Mouse (Mus musculus) forebrain, embryonic 13.5 days (tissue): ENCODE data around the gene AA986860. TPM values are rescaled to one million over a fixed set of nuclear protein-coding genes. Genes with fewer than 3 reads are reported as not detected.
A peak's percentile ranks its signal among the peaks of the same experiment; 100 is the strongest.

Experiments
- ATAC-seq: fragments of 200-750 bp; cut with Nextera tagmentation; 2 replicates; pipeline ENCODE4 v1.8.0; 2017
- H3K27ac ChIP-seq: fragments of 300-500 bp; sonication (generic); 2 replicates; pipeline ENCODE4 v1.5.1; 2015; ENCODE audit warnings: inconsistent platforms, mild to moderate bottlenecking, moderate library complexity
- H3K27me3 ChIP-seq: fragments of 300-500 bp; sonication (generic); 2 replicates; pipeline ENCODE4 v1.6.1; 2015; ENCODE audit warnings: mild to moderate bottlenecking, inconsistent platforms
- H3K36me3 ChIP-seq: fragments of 300-500 bp; sonication (generic); 2 replicates; pipeline ENCODE4 v1.6.1; 2015; ENCODE audit warnings: mild to moderate bottlenecking, inconsistent platforms; ENCODE audit not compliant: poor library complexity, severe bottlenecking
- H3K4me1 ChIP-seq: fragments of 300-500 bp; sonication (generic); 2 replicates; pipeline ENCODE4 v1.6.1; 2015; ENCODE audit warnings: inconsistent platforms
- H3K4me2 ChIP-seq: fragments of 300-500 bp; sonication (generic); 2 replicates; pipeline ENCODE4 v1.6.1; 2015; ENCODE audit warnings: inconsistent platforms, mild to moderate bottlenecking, moderate library complexity
- H3K4me3 ChIP-seq: fragments of 300-500 bp; sonication (generic); 2 replicates; pipeline ENCODE4 v1.5.1; 2015; ENCODE audit warnings: mild to moderate bottlenecking, inconsistent platforms
- H3K9ac ChIP-seq: fragments of 300-500 bp; sonication (generic); 2 replicates; pipeline ENCODE4 v1.6.1; 2015; ENCODE audit warnings: mild to moderate bottlenecking, inconsistent platforms
- H3K9me3 ChIP-seq: fragments of 300-500 bp; sonication (generic); replicated peaks from 2 replicates; pipeline ENCODE4 v1.6.1; 2016; ENCODE audit warnings: inconsistent platforms
- WGBS: fragments of 180-500 bp; shearing (Covaris S2); methylation state at CpG from one replicate; pipeline ENCODE4 v1.1.7; 2015; 5-methylcytosine and 5-hydroxymethylcytosine counted together
- polyA plus RNA-seq: library from polyadenylated mRNA; unstranded; fragments of >200 nt; fragmentation: Nextera tagmentation; extraction: Ambion mirVana; gene quantifications from 2 replicates; pipeline ENCODE4 v1.2.1, GENCODE M21; 2015

The AA986860 gene
- polyA plus RNA-seq, 1 experiment from 2014 or later = 0.32 TPM

DNA sequence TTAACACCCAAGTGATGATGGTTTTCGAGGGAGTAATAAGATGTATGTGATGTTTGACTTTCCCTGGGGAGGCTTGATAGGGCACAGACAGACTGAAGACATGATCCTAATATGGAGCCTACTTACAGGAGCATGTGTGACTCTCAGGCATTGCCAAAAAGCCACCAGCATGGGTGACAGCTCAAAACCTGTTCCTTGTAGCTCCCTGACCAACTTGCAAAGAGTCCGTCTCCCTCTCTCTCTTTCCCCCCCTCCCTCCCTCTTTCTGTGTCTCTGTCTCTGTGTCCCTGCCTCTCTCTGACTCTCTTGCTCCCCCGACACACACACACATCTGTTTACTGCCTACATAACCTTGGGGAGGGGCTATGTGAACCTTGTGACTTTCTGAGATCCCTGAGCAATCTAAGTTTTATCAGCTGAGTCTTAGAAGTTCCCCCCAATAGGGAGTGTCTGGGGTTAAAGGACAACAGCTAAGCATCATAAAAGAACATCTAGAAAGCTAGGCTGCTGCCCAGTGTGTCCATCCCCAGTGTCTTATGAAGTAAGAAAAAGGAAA lies 6.9 kb downstream of the AA986860 start:
- no peak for ATAC-seq
- Histone ChIP-seq H3K36me3 (no peaks in the 10 kb centered on the region), H3K27me3 (no peaks in the 10 kb centered on the region), H3K27ac (no peak overlapping the region), H3K4me2 (no peak overlapping the region), H3K4me1 (peaks cover 3% of the 10 kb centered on the region), H3K9ac (no peak overlapping the region), H3K4me3 (no peak overlapping the region), H3K9me3 (no peaks in the 10 kb centered on the region)
- WGBS = 89% methylated on average over 3 of the region's 3 CpGs

DNA sequence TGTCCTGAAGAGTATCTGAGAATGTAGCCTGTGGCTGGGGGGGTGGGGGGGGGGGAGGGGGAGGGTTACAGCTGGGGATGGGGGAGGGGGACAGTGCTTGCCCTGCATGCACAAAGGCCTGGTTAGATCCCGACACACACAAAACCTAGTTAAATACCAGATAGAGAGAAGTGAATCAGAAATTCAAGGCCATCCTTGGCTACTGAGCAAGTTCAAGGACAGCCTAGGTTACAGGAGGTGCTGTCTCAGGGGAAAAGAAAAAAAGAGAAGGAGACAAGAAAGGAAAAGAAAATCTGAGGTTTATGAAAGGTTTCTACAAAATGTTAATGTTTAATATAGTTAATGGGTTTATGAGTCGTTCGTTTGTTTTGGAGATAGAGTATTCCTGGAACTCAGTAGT lies 7.9 kb downstream of the AA986860 start:
- H3K27ac ChIP-seq = no peak overlapping the region
- no peaks in the 10 kb centered on the region for H3K9me3 ChIP-seq
- no peaks in the 10 kb centered on the region for H3K27me3 ChIP-seq
- no peak overlapping the region for H3K4me2 ChIP-seq
- H3K36me3 ChIP-seq = no peaks in the 10 kb centered on the region
- ATAC-seq = no peak
- no peak overlapping the region for H3K9ac ChIP-seq
- WGBS = 83% methylated on average over 3 of the region's 3 CpGs
- H3K4me3 ChIP-seq = no peak overlapping the region
- peaks cover under 1% of the 10 kb centered on the region for H3K4me1 ChIP-seq

GRCm38 (mm10) chr1:130740227-130740648 lies 8.5 kb downstream of the AA986860 start:
- H3K27ac ChIP-seq = no peak overlapping the region
- no peaks in the 10 kb centered on the region for H3K4me1 ChIP-seq
- H3K9ac ChIP-seq = no peak overlapping the region
- no peaks in the 10 kb centered on the region for H3K36me3 ChIP-seq
- no peak for ATAC-seq
- no peaks in the 10 kb centered on the region for H3K9me3 ChIP-seq
- no peak overlapping the region for H3K4me3 ChIP-seq
- no peak overlapping the region for H3K4me2 ChIP-seq
- 75% methylated on average over 4 of the region's 4 CpGs for WGBS
- H3K27me3 ChIP-seq = no peaks in the 10 kb centered on the region

DNA sequence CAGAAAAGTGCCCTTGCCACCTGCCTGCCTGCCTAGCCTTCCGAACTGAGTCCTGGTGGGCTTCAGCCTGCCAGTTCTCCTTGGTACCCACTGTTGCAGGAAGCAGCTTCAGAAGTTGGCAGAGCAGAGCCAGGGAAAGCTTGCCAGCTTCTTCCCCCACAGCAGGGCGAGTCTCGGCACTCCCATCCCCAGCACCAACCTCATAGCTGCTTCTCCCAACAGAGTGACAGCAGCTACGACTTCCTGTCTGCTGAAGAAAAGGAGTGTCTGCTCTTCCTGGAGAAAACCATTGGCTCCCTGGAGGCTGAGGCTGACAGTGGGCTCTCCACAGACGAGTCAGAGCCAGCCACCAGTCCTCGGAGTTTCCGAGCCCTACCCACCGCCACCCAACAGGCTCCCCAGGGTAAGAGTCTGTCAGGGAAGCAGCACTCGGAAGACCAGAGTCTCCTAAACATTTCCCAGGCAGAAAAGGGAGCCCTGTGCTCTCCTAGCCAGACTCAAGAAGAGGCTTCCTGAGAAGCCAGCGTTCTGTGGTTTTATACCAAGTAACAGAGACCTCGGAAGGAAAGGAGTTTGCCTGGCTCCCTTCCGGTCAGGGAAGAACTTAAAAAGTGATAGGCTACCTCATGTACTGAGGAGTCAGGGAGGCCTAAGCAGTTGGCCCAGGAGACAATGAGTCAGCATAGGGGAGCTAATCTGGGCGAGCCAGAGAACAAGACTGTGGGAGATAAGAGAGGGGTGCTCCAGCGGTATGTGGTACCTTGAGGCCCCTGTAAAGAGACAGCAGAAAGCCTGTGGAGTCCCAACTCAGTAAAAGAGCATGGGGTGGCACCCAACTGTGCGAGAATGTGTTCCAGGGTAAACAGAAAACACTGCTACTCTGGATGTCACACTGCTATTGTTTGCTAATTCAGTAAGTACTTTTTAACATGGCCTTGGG lies 9.3 kb downstream of the AA986860 start:
- Histone ChIP-seq H3K36me3 (no peaks in the 10 kb centered on the region), H3K9ac (no peak overlapping the region), H3K4me1 (no peaks in the 10 kb centered on the region), H3K9me3 (no peaks in the 10 kb centered on the region), H3K27me3 (no peaks in the 10 kb centered on the region), H3K27ac (no peak overlapping the region), H3K4me3 (no peak overlapping the region), H3K4me2 (no peak overlapping the region)
- WGBS = 60% methylated on average over 15 of the region's 15 CpGs
- peak; percentile 38; the same call in 1 of the 2 replicates for ATAC-seq

- Histone ChIP-seq H3K4me2 (no peak overlapping the region), H3K27ac (no peak overlapping the region), H3K9me3 (no peaks in the 10 kb centered on the region), H3K4me1 (no peaks in the 10 kb centered on the region), H3K27me3 (no peaks in the 10 kb centered on the region), H3K9ac (no peak overlapping the region), H3K36me3 (no peaks in the 10 kb centered on the region), H3K4me3 (no peak overlapping the region)
- 87% methylated on average over 7 of the region's 7 CpGs for WGBS
- ATAC-seq = no peak
These were observed 10.4 kb downstream of the AA986860 start for GRCm38 (mm10) chr1:130742201-130742600.

- no peak for ATAC-seq
- WGBS = 100% methylated on average over 1 of the region's 1 CpGs
These were observed 12.0 kb downstream of the AA986860 start for GRCm38 (mm10) chr1:130743775-130744174.

GRCm38 (mm10) chr1:130744217-130744616 lies 12.4 kb downstream of the AA986860 start:
- Histone ChIP-seq H3K27me3 (no peaks in the 10 kb centered on the region), H3K4me1 (no peaks in the 10 kb centered on the region), H3K4me3 (no peak overlapping the region), H3K27ac (no peak overlapping the region), H3K9me3 (no peaks in the 10 kb centered on the region), H3K4me2 (no peak overlapping the region), H3K36me3 (no peaks in the 10 kb centered on the region), H3K9ac (no peak overlapping the region)
- no peak for ATAC-seq
- WGBS = 80% methylated on average over 2 of the region's 2 CpGs

More at GRCm38 (mm10) chr1:130743775-130744174, 12.0 kb downstream of the AA986860 start:
- no peak overlapping the region for H3K9ac ChIP-seq
- no peak overlapping the region for H3K4me3 ChIP-seq
- no peaks in the 10 kb centered on the region for H3K27me3 ChIP-seq
- no peak overlapping the region for H3K27ac ChIP-seq
- no peaks in the 10 kb centered on the region for H3K4me1 ChIP-seq
- H3K4me2 ChIP-seq = no peak overlapping the region
- H3K9me3 ChIP-seq = no peaks in the 10 kb centered on the region
- H3K36me3 ChIP-seq = no peaks in the 10 kb centered on the region

DNA sequence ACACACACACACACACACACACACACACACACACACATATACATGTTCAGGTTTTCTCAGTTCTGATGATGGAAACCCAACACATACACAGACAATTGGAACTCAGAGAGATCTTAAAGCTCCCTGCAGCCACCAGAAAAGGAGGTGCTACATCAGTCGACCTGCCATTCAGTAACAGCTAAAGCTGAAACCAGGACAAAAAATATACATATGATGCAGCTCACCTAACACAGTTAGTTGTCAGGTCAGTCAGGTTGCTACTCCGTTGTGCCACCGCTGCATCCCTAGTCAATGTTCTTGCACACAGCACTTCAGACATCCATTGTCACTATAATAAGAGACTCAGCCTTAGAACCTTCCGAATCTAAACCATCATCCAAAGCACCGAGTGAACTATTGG lies 13.2 kb downstream of the AA986860 start:
- no peak overlapping the region for H3K4me3 ChIP-seq
- no peaks in the 10 kb centered on the region for H3K36me3 ChIP-seq
- 85% methylated on average over 5 of the region's 5 CpGs for WGBS
- H3K27me3 ChIP-seq = no peaks in the 10 kb centered on the region
- H3K9ac ChIP-seq = no peak overlapping the region
- H3K9me3 ChIP-seq = no peaks in the 10 kb centered on the region
- no peak overlapping the region for H3K27ac ChIP-seq
- no peak overlapping the region for H3K4me2 ChIP-seq
- no peak for ATAC-seq
- H3K4me1 ChIP-seq = no peaks in the 10 kb centered on the region

- Histone ChIP-seq H3K4me3 (no peak overlapping the region), H3K27ac (no peak overlapping the region), H3K9ac (no peak overlapping the region), H3K36me3 (no peaks in the 10 kb centered on the region), H3K9me3 (no peaks in the 10 kb centered on the region), H3K27me3 (no peaks in the 10 kb centered on the region), H3K4me1 (no peaks in the 10 kb centered on the region), H3K4me2 (no peak overlapping the region)
- no peak for ATAC-seq
- WGBS = 97% methylated on average over 3 of the region's 3 CpGs
These were observed 13.8 kb downstream of the AA986860 start for GRCm38 (mm10) chr1:130745591-130745990.

- H3K27ac ChIP-seq = no peak overlapping the region
- ATAC-seq = no peak
- H3K36me3 ChIP-seq = no peaks in the 10 kb centered on the region
- no peak overlapping the region for H3K4me2 ChIP-seq
- no peak overlapping the region for H3K9ac ChIP-seq
- no peaks in the 10 kb centered on the region for H3K27me3 ChIP-seq
- H3K9me3 ChIP-seq = no peaks in the 10 kb centered on the region
- 86% methylated on average over 3 of the region's 3 CpGs for WGBS
- no peak overlapping the region for H3K4me3 ChIP-seq
- H3K4me1 ChIP-seq = no peaks in the 10 kb centered on the region
These were observed 15.0 kb downstream of the AA986860 start for GRCm38 (mm10) chr1:130746819-130747218.

DNA sequence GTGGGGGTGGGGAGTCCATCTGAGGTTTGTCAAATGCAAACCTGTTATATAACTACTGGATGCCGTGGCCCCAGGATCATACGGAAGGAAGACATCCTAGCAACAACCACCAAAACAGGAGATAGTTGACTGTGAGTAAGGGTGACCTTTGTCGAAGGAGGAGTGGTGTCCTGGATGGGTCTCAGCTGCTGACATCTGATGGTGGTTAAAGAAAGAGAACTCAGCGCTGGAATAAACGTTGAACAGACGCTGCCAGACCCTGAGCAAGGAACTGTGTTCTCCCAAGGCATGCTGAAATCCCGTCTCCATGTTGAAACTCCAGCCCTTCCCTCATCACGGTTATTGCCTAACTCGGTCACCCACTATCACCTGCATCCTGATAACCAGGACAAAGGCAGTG lies 27.9 kb downstream of the AA986860 start:
- no peak overlapping the region for H3K4me2 ChIP-seq
- H3K4me1 ChIP-seq = no peaks in the 10 kb centered on the region
- no peaks in the 10 kb centered on the region for H3K36me3 ChIP-seq
- 90% methylated on average over 9 of the region's 9 CpGs for WGBS
- H3K9ac ChIP-seq = no peak overlapping the region
- no peaks in the 10 kb centered on the region for H3K9me3 ChIP-seq
- H3K4me3 ChIP-seq = no peak overlapping the region
- H3K27me3 ChIP-seq = no peaks in the 10 kb centered on the region
- no peak for ATAC-seq
- H3K27ac ChIP-seq = no peak overlapping the region

- ATAC-seq = no peak
These were observed 29.8 kb downstream of the AA986860 start for GRCm38 (mm10) chr1:130761597-130761996.

More at GRCm38 (mm10) chr1:130761597-130761996, 29.8 kb downstream of the AA986860 start:
- 82% methylated on average over 1 of the region's 1 CpGs for WGBS
- Histone ChIP-seq H3K27ac (no peak overlapping the region), H3K9ac (no peak overlapping the region), H3K27me3 (no peaks in the 10 kb centered on the region), H3K36me3 (no peaks in the 10 kb centered on the region), H3K9me3 (no peaks in the 10 kb centered on the region), H3K4me3 (no peak overlapping the region), H3K4me2 (no peak overlapping the region), H3K4me1 (no peaks in the 10 kb centered on the region)
